In genomic region chr6:114888922-114889321, GRCm38 (mm10) we compare ENCODE assay signal across 7 mouse cellular contexts.
A peak's percentile ranks its signal among the peaks of the same experiment; 100 is the strongest.
DNase-seq lines count a peak whose midpoint lies in the region; ATAC-seq and TF ChIP-seq lines count a peak whose summit lies in the region.

No protein-coding gene starts in this region.

- no peaks in the 10 kb centered on the region for H3K27me3 ChIP-seq in forebrain, embryonic 10.5 days (ENCODE audit: poor library complexity, severe bottlenecking)
- no peaks in the 10 kb centered on the region for H3K27me3 ChIP-seq in heart, embryonic 14.5 days (ENCODE audit: control insufficient read depth, insufficient read depth, low read length)
- H3K27me3 ChIP-seq in kidney, postnatal 0 days (ENCODE audit: insufficient read depth, low read length), result no peaks in the 10 kb centered on the region
- H3K27me3 ChIP-seq in liver, adult 2 months (ENCODE audit: control insufficient read depth, insufficient read depth, low read length), result no peaks in the 10 kb centered on the region
- H3K27me3 ChIP-seq in neural tube, embryonic 13.5 days, result no peaks in the 10 kb centered on the region

- no peak for TF ChIP-seq POLR2A in liver, adult 2 months (IDR thresholded peaks at IDR 0.05; ENCODE audit: extremely low read depth, insufficient read depth, low read length)

- H3K9ac ChIP-seq in heart, embryonic 14.5 days (ENCODE audit: low read length), result peak overlapping the region; percentile 41
- H3K9ac ChIP-seq in kidney, postnatal 0 days (ENCODE audit: low read depth, low read length), result no peak overlapping the region
- peak overlapping the region; percentile 68 for H3K9ac ChIP-seq in liver, adult 2 months (ENCODE audit: low read depth, low read length)
- H3K9ac ChIP-seq in neural tube, embryonic 13.5 days, result no peak overlapping the region

- H3K36me3 ChIP-seq in forebrain, embryonic 10.5 days (replicated peaks), result peaks cover 62% of the 10 kb centered on the region
- H3K36me3 ChIP-seq in heart, embryonic 14.5 days (ENCODE audit: control insufficient read depth, insufficient read depth, low read length), result peaks cover 38% of the 10 kb centered on the region
- 0 out of 2 replicates have a peak, but pooled peaks cover 12% of the 10 kb centered on the region for H3K36me3 ChIP-seq in kidney, postnatal 0 days (ENCODE audit: insufficient read depth, low read length)
- H3K36me3 ChIP-seq in liver, adult 2 months (ENCODE audit: control insufficient read depth, insufficient read depth, low read length), result no peaks in the 10 kb centered on the region; the same call in 1 of the 2 replicates
- H3K36me3 ChIP-seq in neural tube, embryonic 13.5 days, result peaks cover 7% of the 10 kb centered on the region; the same call in 1 of the 2 replicates

- H3K27ac ChIP-seq in forebrain, embryonic 10.5 days, result peak overlapping the region; percentile 80
- H3K27ac ChIP-seq in heart, embryonic 14.5 days (replicated peaks in 1 of 2; ENCODE audit: control insufficient read depth in 1 of 2, insufficient read depth in 1 of 2, low read depth in 2 of 2, low read length in 2 of 2), result peak overlapping the region; percentile 85 to 92
- peak overlapping the region; percentile 52; the same call in 1 of the 2 replicates for H3K27ac ChIP-seq in kidney, postnatal 0 days
- peak overlapping the region; percentile 71 for H3K27ac ChIP-seq in liver, adult 2 months (replicated peaks; ENCODE audit: insufficient read depth, low read depth, low read length)
- H3K27ac ChIP-seq in neural tube, embryonic 13.5 days (replicated peaks), result peak overlapping the region; percentile 70

- 0 out of 2 replicates have a peak overlapping the region, but pooled peaks have one; percentile 1 for H3K4me3 ChIP-seq in forebrain, embryonic 10.5 days
- H3K4me3 ChIP-seq in heart, embryonic 14.5 days (ENCODE audit: control insufficient read depth in 1 of 2, insufficient read depth in 1 of 2, low read depth in 1 of 2, low read length in 2 of 2), result no peak overlapping the region
- no peak overlapping the region for H3K4me3 ChIP-seq in kidney, postnatal 0 days (replicated peaks; ENCODE audit: low read depth, low read length)
- peak overlapping the region; percentile 14; the same call in 1 of the 2 replicates for H3K4me3 ChIP-seq in liver, adult 2 months (ENCODE audit: insufficient read depth, low read depth, low read length)
- no peak overlapping the region for H3K4me3 ChIP-seq in neural tube, embryonic 13.5 days

- H3K9me3 ChIP-seq in forebrain, embryonic 10.5 days, result peaks cover 3% of the 10 kb centered on the region; the same call in 1 of the 2 replicates
- no peaks in the 10 kb centered on the region for H3K9me3 ChIP-seq in heart, embryonic 14.5 days (ENCODE audit: control insufficient read depth, low read length)
- no peaks in the 10 kb centered on the region for H3K9me3 ChIP-seq in kidney, postnatal 0 days (replicated peaks; ENCODE audit: low read length)
- no peaks in the 10 kb centered on the region for H3K9me3 ChIP-seq in neural tube, embryonic 13.5 days

- peak overlapping the region; percentile 37 for H3K4me2 ChIP-seq in heart, embryonic 14.5 days (ENCODE audit: low read length)
- no peak overlapping the region for H3K4me2 ChIP-seq in kidney, postnatal 0 days (ENCODE audit: low read length)
- 0 out of 2 replicates have a peak overlapping the region, but pooled peaks have one; percentile 7 for H3K4me2 ChIP-seq in neural tube, embryonic 13.5 days

- H3K79me2 ChIP-seq in liver, adult 2 months (ENCODE audit: control insufficient read depth, insufficient read depth, low read length), result peaks cover 59% of the 10 kb centered on the region

- peak; percentile 66 for TF ChIP-seq CTCF in kidney, postnatal 0 days (IDR thresholded peaks at IDR 0.05; ENCODE audit: low read depth)
- TF ChIP-seq CTCF in liver, adult 2 months (IDR thresholded peaks at IDR 0.05; ENCODE audit: low read depth, low read length), result peak; percentile 45

- peak; percentile 70 for ATAC-seq in heart, embryonic 14.5 days (ENCODE audit: insufficient number of reproducible peaks, insufficient read depth, low FRiP score, low read depth)
- ATAC-seq in kidney, postnatal 0 days (replicated peaks; ENCODE audit: low FRiP score, low read depth), result peak; percentile 96
- ATAC-seq in neural tube, embryonic 13.5 days (ENCODE audit: low read depth), result peak; percentile 55

- H3K4me1 ChIP-seq in forebrain, embryonic 10.5 days, result peaks cover 95% of the 10 kb centered on the region
- H3K4me1 ChIP-seq in heart, embryonic 14.5 days (ENCODE audit: control insufficient read depth in 2 of 2, insufficient read depth in 2 of 2, low read length in 2 of 2), result peaks cover 64 to 94% of the 10 kb centered on the region in 2 experiments
- H3K4me1 ChIP-seq in kidney, postnatal 0 days (replicated peaks; ENCODE audit: insufficient read depth, low read length), result peaks cover 42% of the 10 kb centered on the region
- H3K4me1 ChIP-seq in liver, adult 2 months (ENCODE audit: control insufficient read depth, insufficient read depth, low read length), result peaks cover 46% of the 10 kb centered on the region
- H3K4me1 ChIP-seq in neural tube, embryonic 13.5 days (replicated peaks), result peaks cover 95% of the 10 kb centered on the region

- DNase-seq in brain, adult 2 months (ENCODE audit: low read depth, low spot score), result peak; percentile 93
- DNase-seq in forebrain, embryonic 10.5 days (ENCODE audit: extremely low spot score, low spot score), result peak; percentile 80
- peak; percentile 98 for DNase-seq in kidney, postnatal 0 days (ENCODE audit: low spot score)
- peak; percentile 58 for DNase-seq in liver, adult 2 months (ENCODE audit: extremely low read depth, low read depth, low spot score)
- DNase-seq in yolk sac, embryonic 10.5 days (ENCODE audit: low spot score), result peak; percentile 89

- WGBS in forebrain, embryonic 10.5 days, result 10% methylated on average over 13 of the region's 13 CpGs
- WGBS in heart, embryonic 14.5 days, result 20% methylated on average over 13 of the region's 13 CpGs
- WGBS in kidney, postnatal 0 days, result 13% methylated on average over 13 of the region's 13 CpGs
- WGBS in liver, adult 2 months, result 71% methylated on average over 13 of the region's 13 CpGs
- WGBS in neural tube, embryonic 13.5 days, result 7% methylated on average over 13 of the region's 13 CpGs

Comparison
In these comparisons a context has a peak if more than half of its experiments do, and no peak if none do; other contexts are left out.
1. H3K4me3 ChIP-seq: peak in forebrain, embryonic 10.5 days (single experiment) and liver, adult 2 months (single experiment); none in heart, embryonic 14.5 days (0 of 2), kidney, postnatal 0 days (single experiment) and neural tube, embryonic 13.5 days (single experiment).
2. H3K9ac ChIP-seq: peak in heart, embryonic 14.5 days (single experiment) and liver, adult 2 months (single experiment); none in kidney, postnatal 0 days (single experiment) and neural tube, embryonic 13.5 days (single experiment).
3. Peak in every context shown above with its lines, with median percentiles within 50 percentile points of each other: DNase-seq, H3K27ac ChIP-seq and ATAC-seq.